Mouse (Mus musculus): ENCODE results near the gene Ell.
A peak's percentile ranks its signal among the peaks of the same experiment; 100 is the strongest.

Ell gene

GRCm38 (mm10) chr8:70597417-70598272, 58.4 kb downstream of the Ell start:
- DNase-seq (ENCODE audit: low read depth, low spot score), result no peak

DNA sequence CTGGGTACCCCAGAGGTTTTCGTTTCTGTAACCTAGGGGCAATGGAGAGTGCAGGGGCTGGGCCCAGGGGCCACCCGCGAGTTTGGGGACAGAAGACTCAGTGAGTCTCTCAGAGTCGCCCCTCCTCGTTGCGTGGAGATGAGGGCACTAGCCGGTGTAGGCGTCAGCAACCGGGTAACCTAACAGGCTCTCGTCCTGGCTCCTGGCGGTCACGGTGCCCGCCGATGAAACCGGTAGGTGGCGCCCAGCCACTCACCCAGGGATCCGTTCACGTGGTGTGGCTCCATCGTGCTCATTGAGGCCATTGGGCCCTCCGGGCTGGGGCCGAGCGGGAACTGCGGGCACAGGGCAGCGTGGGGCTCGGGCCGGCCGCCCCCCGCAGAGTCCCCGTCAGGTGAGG, 59.0 kb downstream of the Ell start:
- DNase-seq (ENCODE audit: low read depth, low spot score), result no peak

- no peak for DNase-seq (ENCODE audit: low read depth, low spot score)
These were observed 59.5 kb downstream of the Ell start for GRCm38 (mm10) chr8:70598722-70599121.

DNA sequence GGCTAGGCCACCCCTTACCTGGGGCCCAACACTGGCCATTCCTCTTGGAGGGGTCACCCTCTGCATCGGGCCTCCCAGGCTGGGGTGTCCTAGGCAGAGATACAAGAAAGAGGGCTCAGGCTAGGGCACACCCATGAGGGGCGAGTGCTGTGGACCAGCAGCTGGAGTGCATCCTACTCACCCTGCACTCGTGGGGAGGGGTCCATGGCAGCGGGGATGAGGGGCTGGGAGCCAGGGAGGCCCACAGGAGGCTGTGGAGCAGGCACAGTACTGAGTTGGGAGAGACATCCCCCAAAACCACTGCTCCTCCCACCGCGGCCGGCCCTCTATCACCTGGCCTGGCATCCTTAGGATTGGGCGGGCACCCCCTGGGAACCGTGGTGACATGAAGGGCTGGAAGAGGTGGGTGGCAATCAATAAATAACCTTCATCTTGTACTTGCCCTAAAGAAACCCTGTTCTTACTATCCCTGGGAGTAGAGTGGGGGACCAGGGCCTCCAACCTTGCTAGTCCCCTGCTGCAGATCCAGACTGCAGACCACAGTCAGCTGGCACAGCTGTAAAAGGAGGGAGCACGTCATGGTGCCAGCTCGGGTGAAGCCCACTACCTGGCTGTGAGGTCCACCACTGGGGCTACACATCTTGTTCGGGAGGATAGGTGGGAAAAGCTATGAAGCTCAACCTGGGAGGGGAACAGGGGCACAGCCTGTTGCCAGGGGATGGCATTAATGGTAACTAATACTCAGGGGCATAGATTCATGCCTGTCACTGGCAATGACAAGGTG, 60.4 kb downstream of the Ell start:
- DNase-seq (ENCODE audit: low read depth, low spot score), result no peak

DNA sequence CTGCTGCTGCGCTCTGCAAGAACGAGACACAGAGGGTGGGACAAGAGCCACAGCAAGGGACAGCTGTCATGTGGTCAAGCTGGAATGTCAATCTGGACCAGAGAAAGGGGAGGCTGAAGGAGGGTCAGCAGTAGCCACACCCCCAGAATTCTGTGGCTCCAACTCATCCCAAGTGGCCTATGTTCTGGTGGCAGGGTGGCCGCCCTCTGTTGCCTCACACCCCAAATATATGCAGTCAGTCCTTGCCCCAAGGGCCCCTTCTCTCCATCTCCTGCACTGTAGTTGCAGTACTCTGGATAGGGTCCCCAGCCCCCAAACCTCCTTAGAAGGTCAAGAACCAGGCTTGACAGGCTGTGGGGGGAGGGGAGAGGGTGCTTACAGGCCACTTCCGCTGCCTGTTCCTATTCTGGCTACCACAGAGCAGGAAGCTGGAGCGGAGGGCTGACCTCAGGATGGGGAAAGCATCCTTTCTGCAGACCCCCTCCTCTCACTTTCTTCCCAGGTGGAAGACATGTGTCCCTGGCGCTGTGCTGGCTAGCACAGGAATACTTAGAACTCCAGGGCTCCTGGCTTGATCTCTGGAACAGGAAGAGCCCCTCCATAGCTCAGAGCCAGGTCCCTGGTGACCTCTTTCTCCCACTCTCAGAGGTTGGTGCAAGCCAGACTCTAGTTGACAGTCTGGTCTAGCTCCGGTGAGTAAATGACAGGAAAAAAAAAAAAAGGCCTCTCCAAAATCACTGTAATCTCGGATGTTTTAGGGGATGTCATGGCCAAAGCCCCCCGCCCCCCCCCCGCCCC, 61.4 kb downstream of the Ell start:
- DNase-seq (ENCODE audit: low read depth, low spot score), result no peak

GRCm38 (mm10) chr8:70601271-70601649, 62.0 kb downstream of the Ell start:
- no peak for DNase-seq (ENCODE audit: low read depth, low spot score)

- no peak for DNase-seq (ENCODE audit: low read depth, low spot score)
These were observed 63.0 kb downstream of the Ell start for GRCm38 (mm10) chr8:70602139-70602811.

GRCm38 (mm10) chr8:70604558-70604957, 65.3 kb downstream of the Ell start:
- DNase-seq (ENCODE audit: low read depth, low spot score), result no peak

DNA sequence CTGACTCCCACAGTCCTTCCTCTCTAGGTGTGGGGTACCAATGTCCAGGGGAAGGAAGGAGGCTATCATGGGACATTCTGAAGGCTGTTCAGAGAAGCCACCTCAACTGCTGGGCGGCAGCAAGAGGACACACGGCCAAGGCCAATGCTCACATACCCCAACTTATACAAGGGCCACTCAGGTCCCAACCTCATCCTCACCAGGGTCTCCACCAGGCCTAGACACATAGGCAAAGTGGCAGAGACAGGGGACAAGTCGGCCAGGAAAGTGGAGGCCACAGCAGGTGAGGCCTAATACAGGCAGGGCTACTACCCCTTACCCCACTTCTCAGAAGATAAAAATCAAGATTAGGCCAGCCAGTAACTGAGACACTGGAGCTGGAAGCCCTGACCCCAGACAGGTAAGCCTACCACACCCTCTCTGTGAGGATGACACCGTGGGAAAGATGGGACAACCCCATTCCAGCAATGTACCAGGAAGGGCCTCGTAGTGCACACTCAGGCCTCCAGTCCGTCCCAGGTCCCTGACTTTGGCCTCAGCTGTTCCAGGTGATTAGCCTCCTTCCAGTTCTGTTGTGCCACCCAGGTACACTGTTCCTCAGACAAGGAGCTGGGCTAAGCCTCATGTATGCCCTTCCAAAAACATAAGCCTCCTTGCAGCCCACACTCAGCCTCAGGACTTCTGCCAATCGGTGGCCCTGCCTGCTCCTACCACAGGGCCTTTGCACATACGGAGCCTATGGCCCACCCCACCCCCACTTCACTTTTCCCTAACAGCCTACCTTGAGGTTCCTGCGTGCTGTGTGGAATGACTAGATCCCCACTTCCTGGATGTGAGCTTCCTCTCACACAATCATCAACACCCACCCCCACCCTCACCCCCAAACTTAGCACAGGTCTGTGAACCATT, 66.9 kb downstream of the Ell start:
- no peak for DNase-seq (ENCODE audit: low read depth, low spot score)

DNA sequence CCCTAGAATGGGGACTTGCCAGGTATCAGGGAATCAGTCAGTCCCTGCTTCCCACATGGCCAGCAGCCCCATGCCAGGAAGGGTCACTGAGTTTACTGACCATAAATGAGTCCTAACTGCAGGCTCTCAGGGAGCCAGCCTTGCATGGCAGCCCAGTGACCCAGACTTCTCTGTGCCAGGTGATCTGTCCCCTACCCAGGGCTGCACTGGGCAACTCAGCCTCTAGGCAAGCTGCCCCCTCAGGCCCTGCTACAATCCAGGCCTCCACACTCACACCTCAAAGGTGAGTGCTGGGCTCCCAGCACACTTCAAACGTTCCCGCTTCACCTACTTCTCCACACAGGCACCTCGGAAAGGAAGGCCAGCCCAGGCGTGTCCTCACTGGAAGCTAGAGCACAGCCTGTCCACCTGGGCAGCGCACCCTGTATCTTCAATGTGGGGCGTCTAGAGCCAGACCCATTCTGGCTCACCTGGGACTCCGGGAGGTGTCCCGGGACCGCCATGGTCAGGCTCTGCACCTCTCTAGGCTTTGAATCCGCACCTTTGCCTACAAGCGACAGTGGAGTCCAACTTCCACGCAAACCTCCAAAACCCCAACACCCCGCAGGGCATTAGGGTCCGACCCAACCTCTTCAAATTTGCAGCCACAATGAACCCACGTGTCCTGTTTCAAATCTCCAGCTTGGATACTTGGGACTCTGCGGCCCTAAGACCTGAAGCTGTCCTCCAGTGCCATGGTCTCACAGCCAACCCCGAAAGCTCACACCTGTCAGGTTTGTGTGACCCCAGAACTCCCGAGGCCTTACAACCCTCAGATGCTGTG, 67.7 kb downstream of the Ell start:
- no peak for DNase-seq (ENCODE audit: low read depth, low spot score)

GRCm38 (mm10) chr8:70607603-70607897, 68.3 kb downstream of the Ell start:
- peak; percentile 40 for DNase-seq (ENCODE audit: low read depth, low spot score)

- peak; percentile 79 for DNase-seq (ENCODE audit: low read depth, low spot score)
These were observed 68.9 kb downstream of the Ell start for GRCm38 (mm10) chr8:70607898-70608748.

DNA sequence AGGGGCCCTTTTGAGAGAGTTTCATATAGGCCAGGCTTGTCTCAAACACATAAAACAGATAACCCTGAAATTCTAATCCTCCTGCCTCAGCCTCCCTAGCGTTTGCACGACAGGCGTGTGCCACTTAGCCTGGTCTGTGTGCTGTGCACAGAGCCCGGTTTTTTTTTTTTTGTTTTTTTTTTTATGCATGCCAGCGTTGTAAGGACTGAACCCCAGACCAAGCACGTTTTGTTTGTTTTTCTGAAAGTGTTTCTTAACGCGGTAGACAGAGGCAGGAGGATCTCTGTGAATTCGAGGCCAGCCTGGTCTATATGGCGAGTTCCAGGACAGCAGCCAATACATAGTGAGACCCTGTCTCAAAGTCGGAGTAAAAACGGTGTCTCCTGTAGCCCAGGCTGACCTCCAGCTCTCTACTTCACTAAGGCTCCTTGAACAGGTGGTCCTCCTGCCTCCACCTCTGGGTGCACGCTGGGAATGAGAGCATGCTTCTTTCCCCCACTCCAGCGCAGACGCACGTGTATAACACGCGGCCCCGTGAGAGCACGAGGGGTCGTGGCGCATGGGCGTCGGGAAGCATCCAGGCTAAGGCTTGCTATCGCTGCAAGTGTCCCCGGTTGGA, 69.6 kb downstream of the Ell start, which contains the start of gene Ssbp4:
Gene Ssbp4, minus strand, starts transcription at position 124 of the 619 bp plus-strand sequence.
- DNase-seq (ENCODE audit: low read depth, low spot score), result peak; percentile 55

DNA sequence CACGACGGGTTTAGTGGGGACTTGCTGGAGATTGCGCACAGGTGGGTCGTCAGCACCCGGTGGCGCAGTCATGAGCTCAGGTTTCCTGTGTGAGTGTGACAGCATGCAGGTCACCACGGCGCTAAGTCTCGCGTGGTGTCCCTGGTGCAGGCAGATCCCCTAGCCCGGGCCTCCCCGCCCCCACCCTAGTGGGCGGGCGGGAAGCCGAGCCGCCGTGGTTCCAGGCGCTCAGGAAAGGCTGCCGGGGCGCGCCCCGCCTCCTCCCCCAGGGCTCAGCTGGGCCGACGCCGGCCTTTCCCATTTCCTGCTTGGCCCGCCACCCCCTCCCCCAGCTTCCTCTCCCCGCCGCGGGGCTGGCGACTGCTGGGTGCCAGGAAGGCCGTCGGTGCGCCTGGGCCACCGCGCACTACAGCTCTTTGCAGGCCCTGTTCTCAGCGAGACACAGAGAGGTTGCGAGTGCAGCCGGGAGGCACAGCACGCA, 70.2 kb downstream of the Ell start:
- peak; percentile 93 for DNase-seq (ENCODE audit: low read depth, low spot score)

GRCm38 (mm10) chr8:70609849-70610795, 70.9 kb downstream of the Ell start:
- peak; percentile 100 for DNase-seq (ENCODE audit: low read depth, low spot score)

DNA sequence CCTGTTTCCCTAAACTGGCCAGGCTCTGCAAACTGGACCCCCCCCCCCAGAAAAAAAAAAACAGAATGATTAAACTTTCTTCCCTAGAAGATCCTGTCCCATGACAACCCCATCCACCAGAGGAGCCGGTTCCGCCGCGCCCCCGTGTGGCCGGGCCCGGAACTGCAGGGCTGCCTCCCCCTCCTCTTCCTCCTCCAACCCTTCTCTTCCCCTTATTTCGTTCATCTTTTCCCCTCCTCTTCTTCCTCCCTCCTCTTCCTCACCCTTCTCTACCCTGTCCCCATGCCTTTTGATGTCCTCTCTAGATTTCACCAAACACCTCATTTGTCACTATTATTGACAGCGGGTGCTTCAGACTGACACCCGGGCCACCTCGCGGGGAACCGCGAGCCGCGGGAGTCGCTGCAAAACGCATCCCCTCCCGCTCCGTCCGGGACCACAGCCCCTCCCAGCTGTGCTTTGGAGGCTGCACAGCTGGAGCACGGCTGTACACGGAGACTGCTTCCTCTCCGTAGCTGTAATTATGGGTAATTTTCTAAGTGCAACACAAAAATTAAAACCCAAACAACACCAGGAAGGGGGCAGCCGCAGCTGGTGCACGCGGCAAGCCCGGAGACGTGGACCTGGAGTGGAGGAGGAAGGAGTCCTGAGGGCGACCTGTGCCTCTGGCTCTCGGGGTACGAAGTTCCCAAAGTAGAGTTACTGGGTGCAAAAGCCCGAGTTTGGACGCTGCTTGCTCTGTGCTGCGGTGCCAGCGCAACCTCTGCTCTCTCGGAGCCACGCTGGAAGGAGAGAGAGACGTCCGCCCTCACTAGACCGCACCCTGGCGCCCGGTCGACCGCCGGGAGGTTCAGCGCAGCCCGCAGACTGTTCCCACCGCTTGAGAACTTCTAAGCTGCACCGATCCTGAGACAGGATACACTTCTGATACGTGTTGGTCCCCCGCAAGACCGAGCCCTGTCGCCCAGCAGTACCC, 71.8 kb downstream of the Ell start:
- peak; percentile 92 for DNase-seq (ENCODE audit: low read depth, low spot score)
